In the genomic region with DNA sequence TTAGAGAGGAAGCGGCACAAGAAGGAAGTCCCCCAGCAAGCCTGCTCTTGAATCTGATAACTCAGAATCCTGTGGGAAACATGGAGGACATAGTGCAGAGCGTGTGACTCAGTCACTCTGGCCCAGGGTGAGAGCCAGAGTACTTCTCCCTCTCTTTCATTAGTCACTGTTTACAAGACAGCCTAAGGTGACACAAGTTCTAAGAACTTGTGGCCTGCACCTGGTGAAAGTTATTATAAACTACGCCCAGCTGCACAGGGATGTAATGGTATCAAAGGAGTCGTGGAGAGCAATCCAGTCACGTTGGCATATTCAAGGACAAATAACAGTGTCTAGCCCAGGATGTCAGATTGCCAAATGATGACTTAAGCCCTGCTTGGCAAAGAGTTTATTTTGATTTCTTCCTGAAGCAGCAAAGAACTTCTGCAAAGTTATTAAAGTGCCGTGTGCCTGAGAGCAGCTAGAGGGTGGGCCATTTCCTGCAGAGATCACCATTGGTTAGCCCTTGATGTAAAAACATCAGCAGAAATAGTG, we compare ENCODE assay signal across 10 mouse cellular contexts. TPM values are rescaled to one million over a fixed set of nuclear protein-coding genes. Genes with fewer than 3 reads are reported as not detected.
DNase-seq lines count a peak whose midpoint lies in the region; ATAC-seq and TF ChIP-seq lines count a peak whose summit lies in the region.
"Had no signal": no experiment of that assay in that cellular context is flagged by ENCODE, and none has a peak within 500 bp of the region (broad histone marks: within the 10 kb centered on the region; RNA-seq: fewer than 3 reads in every experiment).

No protein-coding gene starts in this region.

- TF ChIP-seq POLR2A in cortical plate, adult 2 months (IDR thresholded peaks at IDR 0.05; ENCODE audit: extremely low read depth, insufficient read depth, low read length): no peak

- H3K4me1 ChIP-seq in liver, embryonic 12.5 days: peaks cover 49% of the 10 kb centered on the region
- no peaks in the 10 kb centered on the region for H3K4me1 ChIP-seq in cortical plate, adult 2 months (ENCODE audit: control insufficient read depth, insufficient read depth, low read length)
- H3K4me1 ChIP-seq in liver, embryonic 13.5 days (replicated peaks): peaks cover 57% of the 10 kb centered on the region
- 0 out of 2 replicates have a peak, but pooled peaks cover 10% of the 10 kb centered on the region for H3K4me1 ChIP-seq in stomach, embryonic 15.5 days

- ATAC-seq in liver, embryonic 12.5 days: no peak
- no peak for ATAC-seq in liver, embryonic 13.5 days (ENCODE audit: low read depth)
- ATAC-seq in stomach, embryonic 15.5 days (ENCODE audit: insufficient read depth, low FRiP score, low read depth): peak; percentile 64; the same call in 1 of the 2 replicates

- peak overlapping the region; percentile 54 for H3K27ac ChIP-seq in liver, embryonic 12.5 days
- H3K27ac ChIP-seq in cortical plate, adult 2 months (ENCODE audit: insufficient read depth, low read length): peak overlapping the region; percentile 59
- peak overlapping the region; percentile 70 for H3K27ac ChIP-seq in liver, embryonic 13.5 days
- H3K27ac ChIP-seq in stomach, embryonic 15.5 days: 0 out of 2 replicates have a peak overlapping the region, but pooled peaks have one; percentile 7

- H3K36me3 ChIP-seq in liver, embryonic 12.5 days: no peaks in the 10 kb centered on the region
- H3K36me3 ChIP-seq in liver, embryonic 13.5 days: no peaks in the 10 kb centered on the region
- no peaks in the 10 kb centered on the region for H3K36me3 ChIP-seq in stomach, embryonic 15.5 days

- TF ChIP-seq CTCF in cortical plate, adult 2 months (IDR thresholded peaks at IDR 0.05; ENCODE audit: extremely low read depth, insufficient read depth, low read length): no peak

- 54% methylated on average over 6 of the region's 6 CpGs for WGBS in liver, embryonic 12.5 days (ENCODE audit: insufficient replicate concordance)
- 50% methylated on average over 6 of the region's 6 CpGs for WGBS in liver, embryonic 13.5 days (ENCODE audit: insufficient replicate concordance)
- 34% methylated on average over 6 of the region's 6 CpGs for WGBS in stomach, embryonic 15.5 days

- H3K4me2 ChIP-seq in liver, embryonic 12.5 days: no peak overlapping the region
- H3K4me2 ChIP-seq in liver, embryonic 13.5 days: no peak overlapping the region
- no peak overlapping the region for H3K4me2 ChIP-seq in stomach, embryonic 15.5 days

- 0 out of 2 replicates have a peak, but pooled peaks cover 3% of the 10 kb centered on the region for H3K9me3 ChIP-seq in liver, embryonic 12.5 days (replicated peaks)
- no peaks in the 10 kb centered on the region for H3K9me3 ChIP-seq in liver, embryonic 13.5 days (replicated peaks)
- no peaks in the 10 kb centered on the region for H3K9me3 ChIP-seq in stomach, embryonic 15.5 days

- no peak for DNase-seq in liver
- DNase-seq in liver, embryonic 13.5 days: no peak
- no peak for DNase-seq in cerebellum, adult 18-20 months
- no peak for DNase-seq in neural tube, embryonic 10.5 days (ENCODE audit: extremely low spot score, low spot score)
- DNase-seq in layer of hippocampus, adult 9-11 months: no peak
- DNase-seq: gastrocnemius, postnatal 36 days had no signal

- no peak overlapping the region for H3K9ac ChIP-seq in liver, embryonic 12.5 days
- 0 out of 2 replicates have a peak overlapping the region, but pooled peaks have one; percentile 9 for H3K9ac ChIP-seq in liver, embryonic 13.5 days
- no peak overlapping the region for H3K9ac ChIP-seq in stomach, embryonic 15.5 days
- H3K9ac ChIP-seq: liver, embryonic 14.5 days had no signal

- no peaks in the 10 kb centered on the region for H3K27me3 ChIP-seq in liver, embryonic 12.5 days (replicated peaks)
- no peaks in the 10 kb centered on the region for H3K27me3 ChIP-seq in liver, embryonic 13.5 days
- H3K27me3 ChIP-seq in stomach, embryonic 15.5 days (replicated peaks): no peaks in the 10 kb centered on the region

- no peak overlapping the region for H3K4me3 ChIP-seq in liver, embryonic 12.5 days
- H3K4me3 ChIP-seq in cortical plate, adult 2 months (ENCODE audit: insufficient read depth, low read length): no peak overlapping the region
- H3K4me3 ChIP-seq in liver, embryonic 13.5 days (replicated peaks): no peak overlapping the region
- no peak overlapping the region for H3K4me3 ChIP-seq in stomach, embryonic 15.5 days (replicated peaks)

RNA-seq across cellular contexts. Expression of gene Ifnar1, which starts 32.6 kb away (rescaled TPM):
- 24.5 and 27.8 TPM in 2 replicates for polyA plus RNA-seq in liver, embryonic 12.5 days (2016; fragmentation: Nextera tagmentation; extraction: Ambion mirVana)
- polyA plus RNA-seq in cortical plate, adult 2 months (2012; rRNA removed): 35.5 and 36.2 TPM in 2 replicates
- 18.0 and 19.1 TPM in 2 replicates for polyA plus RNA-seq in liver, embryonic 13.5 days (2015; fragmentation: Nextera tagmentation; extraction: Ambion mirVana)
- 48.8 and 49.4 TPM in 2 replicates for polyA plus RNA-seq in stomach, embryonic 15.5 days (2015; fragmentation: Nextera tagmentation; extraction: Ambion mirVana)

RNA-seq across cellular contexts. Expression of gene Il10rb, which starts 46.5 kb away (rescaled TPM):
- 26.0 and 27.0 TPM in 2 replicates for polyA plus RNA-seq in liver, embryonic 12.5 days (2016; fragmentation: Nextera tagmentation; extraction: Ambion mirVana)
- 12.6 and 13.5 TPM in 2 replicates for polyA plus RNA-seq in cortical plate, adult 2 months (2012; rRNA removed)
- 25.0 and 28.1 TPM in 2 replicates for polyA plus RNA-seq in liver, embryonic 13.5 days (2015; fragmentation: Nextera tagmentation; extraction: Ambion mirVana)
- 45.5 and 53.4 TPM in 2 replicates for polyA plus RNA-seq in stomach, embryonic 15.5 days (2015; fragmentation: Nextera tagmentation; extraction: Ambion mirVana)

Comparison
In these comparisons a context has a peak if more than half of its experiments do, and no peak if none do; other contexts are left out.
1. H3K27ac ChIP-seq: peak in every context shown above with its lines; median percentile 70 in liver, embryonic 13.5 days; 59 in cortical plate, adult 2 months; 54 in liver, embryonic 12.5 days; 7 in stomach, embryonic 15.5 days.